ENCODE assay signal across 24 mouse cellular contexts in the genomic region with DNA sequence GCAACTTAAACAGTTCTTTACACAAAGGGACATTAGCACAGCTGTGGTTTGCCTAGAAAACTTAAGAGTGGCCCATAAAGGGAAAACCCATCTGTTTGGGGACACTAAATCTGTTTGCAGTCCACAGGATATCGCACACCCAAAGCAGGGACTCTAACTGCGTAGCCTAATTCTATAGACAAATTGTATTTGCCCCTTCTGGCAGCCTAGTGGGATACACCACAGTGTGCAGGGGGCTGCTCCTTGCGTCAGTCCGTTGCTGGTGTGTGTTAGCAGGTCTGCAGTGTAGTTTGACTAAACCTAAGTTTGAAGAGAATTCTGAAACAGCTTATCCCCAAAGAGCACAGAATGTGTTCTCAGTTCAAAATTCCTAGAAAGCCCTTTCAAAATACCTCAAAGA.
"Had no signal": no experiment of that assay in that cellular context is flagged by ENCODE, and none has a peak within 500 bp of the region (broad histone marks: within the 10 kb centered on the region; RNA-seq: fewer than 3 reads in every experiment).

No protein-coding gene starts in this region.

- H3K27me3 ChIP-seq: hindbrain, embryonic 13.5 days; hindbrain, embryonic 15.5 days; kidney, embryonic 15.5 days had no signal

- H3K9ac ChIP-seq: heart, embryonic 12.5 days; hindbrain, embryonic 13.5 days; hindbrain, embryonic 15.5 days; kidney, embryonic 15.5 days; limb, embryonic 12.5 days had no signal

- H3K4me3 ChIP-seq: heart, embryonic 10.5 days; heart, embryonic 12.5 days; hindbrain, embryonic 13.5 days; hindbrain, embryonic 15.5 days; kidney, embryonic 15.5 days; left cerebral cortex, adult 2 months; limb, embryonic 12.5 days had no signal

- H3K36me3 ChIP-seq: heart, embryonic 10.5 days; heart, embryonic 12.5 days; hindbrain, embryonic 13.5 days; hindbrain, embryonic 15.5 days; kidney, embryonic 15.5 days; limb, embryonic 12.5 days had no signal

- ATAC-seq: forebrain, embryonic 16.5 days; hindbrain, postnatal 0 days; intestine, embryonic 16.5 days had no signal

- H3K9me3 ChIP-seq: heart, embryonic 10.5 days; heart, embryonic 12.5 days; hindbrain, embryonic 13.5 days; hindbrain, embryonic 15.5 days; kidney, embryonic 15.5 days; limb, embryonic 12.5 days had no signal

- H3K4me1 ChIP-seq: hindbrain, embryonic 15.5 days had no signal

- H3K4me2 ChIP-seq: heart, embryonic 12.5 days; hindbrain, embryonic 13.5 days; hindbrain, embryonic 15.5 days; kidney, embryonic 15.5 days; limb, embryonic 12.5 days; liver, embryonic 11.5 days had no signal

- DNase-seq: gastrocnemius, postnatal 14 days; gastrocnemius, postnatal 36 days; heart, adult 11 months; heart, postnatal 10 days; heart, postnatal 36 days; kidney, adult 11 months; kidney, adult 2 months; kidney, adult 9 months; kidney, postnatal 14 days; kidney, postnatal 36 days; layer of hippocampus, adult 9-11 months; liver had no signal

- H3K27ac ChIP-seq: heart, embryonic 10.5 days; hindbrain, embryonic 13.5 days; hindbrain, embryonic 15.5 days; hindbrain, postnatal 0 days; kidney, embryonic 15.5 days; kidney, postnatal 0 days; left cerebral cortex, adult 2 months; limb, embryonic 12.5 days had no signal
